Mouse (Mus musculus) neural tube, embryonic 12.5 days (tissue): ENCODE data around the gene Olfr744. TPM values are rescaled to one million over a fixed set of nuclear protein-coding genes. Genes with fewer than 3 reads are reported as not detected.
"Not testable (repeated sequence)": the region's sequence is repeated elsewhere in the genome, so short reads cannot be mapped to it uniquely, and the experiment has no call there.

Experiments used
- ATAC-seq: fragments of 200-750 bp; cut with Nextera tagmentation; 2 replicates; pipeline ENCODE4 v1.8.0; 2017; ENCODE audit warnings: low read depth, mild to moderate bottlenecking, moderate TSS enrichment, moderate library complexity; ENCODE audit not compliant: low FRiP score
- H3K27ac ChIP-seq: fragments of 300-500 bp; sonication (generic); 2 replicates; pipeline ENCODE4 v1.5.1; 2016
- H3K27me3 ChIP-seq: fragments of 300-500 bp; sonication (generic); replicated peaks from 2 replicates; pipeline ENCODE4 v1.6.1; 2016; ENCODE audit warnings: mild to moderate bottlenecking
- H3K36me3 ChIP-seq: fragments of 300-500 bp; sonication (generic); 2 replicates; pipeline ENCODE4 v1.6.1; 2016; ENCODE audit warnings: mild to moderate bottlenecking
- H3K4me1 ChIP-seq: fragments of 300-500 bp; sonication (generic); 2 replicates; pipeline ENCODE4 v1.6.1; 2016
- H3K4me2 ChIP-seq: fragments of 300-500 bp; sonication (generic); replicated peaks from 2 replicates; pipeline ENCODE4 v1.6.1; 2016; ENCODE audit warnings: mild to moderate bottlenecking
- H3K4me3 ChIP-seq: fragments of 300-500 bp; sonication (generic); 2 replicates; pipeline ENCODE4 v1.5.1; 2016
- H3K9ac ChIP-seq: fragments of 300-500 bp; sonication (generic); 2 replicates; pipeline ENCODE4 v1.6.1; 2016; ENCODE audit warnings: mild to moderate bottlenecking
- H3K9me3 ChIP-seq: fragments of 300-500 bp; sonication (generic); 2 replicates; pipeline ENCODE4 v1.6.1; 2016; ENCODE audit warnings: mild to moderate bottlenecking
- WGBS: fragments of 180-500 bp; shearing (Covaris S2); methylation state at CpG from one replicate; pipeline ENCODE4 v1.1.7; 2016; 5-methylcytosine and 5-hydroxymethylcytosine counted together
- polyA plus RNA-seq: library from polyadenylated mRNA; unstranded; fragments of >200 nt; fragmentation: Nextera tagmentation; extraction: Ambion mirVana; gene quantifications from 2 replicates; pipeline ENCODE4 v1.2.1, GENCODE M21; 2016

Olfr744 gene
- not detected in 2 replicates for polyA plus RNA-seq

- H3K9me3 ChIP-seq: 0 out of 2 replicates have a peak, but pooled peaks cover 4% of the 10 kb centered on the region
- WGBS: 91% methylated on average over 2 of the region's 2 CpGs
- H3K4me3 ChIP-seq: no peak within 1 kb of the TSS
- no peaks in the 10 kb centered on the region for H3K27me3 ChIP-seq
- ATAC-seq: no peak
- no peak within 1 kb of the TSS for H3K27ac ChIP-seq
- H3K4me1 ChIP-seq: no peaks in the 10 kb centered on the region
- no peak within 1 kb of the TSS for H3K9ac ChIP-seq
- H3K4me2 ChIP-seq: no peak within 1 kb of the TSS
- H3K36me3 ChIP-seq: no peaks in the 10 kb centered on the region
These were observed at the start of gene Olfr744 for GRCm38 (mm10) chr14:50614579-50614978. TSS of gene Olfr744 (plus strand) at chr14:50614879.

GRCm38 (mm10) chr14:50573056-50573455, 41.6 kb upstream of the Olfr744 start:
- H3K4me2 ChIP-seq, H3K4me3 ChIP-seq, H3K27ac ChIP-seq, H3K4me1 ChIP-seq, H3K9ac ChIP-seq, H3K9me3 ChIP-seq, H3K27me3 ChIP-seq, ATAC-seq, H3K36me3 ChIP-seq: not testable (repeated sequence)
- 79% methylated on average over 1 of the region's 1 CpGs for WGBS

- H3K27me3 ChIP-seq: no peaks in the 10 kb centered on the region
- no peak for ATAC-seq
- 95% methylated on average over 2 of the region's 2 CpGs for WGBS
These were observed 24.4 kb downstream of the Olfr744 start, which contains the start of gene Olfr745 for GRCm38 (mm10) chr14:50639088-50639487. TSS of gene Olfr745 (plus strand) at chr14:50639388.

GRCm38 (mm10) chr14:50646783-50647182, 32.1 kb downstream of the Olfr744 start, which contains the start of gene Olfr746:
TSS of gene Olfr746 (plus strand) at chr14:50647083.
- no peak within 1 kb of the TSS for H3K27ac ChIP-seq
- no peaks in the 10 kb centered on the region for H3K4me1 ChIP-seq
- no peaks in the 10 kb centered on the region for H3K9me3 ChIP-seq
- H3K27me3 ChIP-seq: no peaks in the 10 kb centered on the region
- H3K9ac ChIP-seq: no peak within 1 kb of the TSS
- H3K36me3 ChIP-seq: no peaks in the 10 kb centered on the region
- ATAC-seq: no peak
- H3K4me2 ChIP-seq: no peak within 1 kb of the TSS
- no peak within 1 kb of the TSS for H3K4me3 ChIP-seq

More at GRCm38 (mm10) chr14:50639088-50639487, 24.4 kb downstream of the Olfr744 start, which contains the start of gene Olfr745:
- Histone ChIP-seq H3K27ac (no peak within 1 kb of the TSS), H3K9me3 (no peaks in the 10 kb centered on the region), H3K4me1 (no peaks in the 10 kb centered on the region), H3K9ac (no peak within 1 kb of the TSS), H3K4me2 (no peak within 1 kb of the TSS), H3K36me3 (no peaks in the 10 kb centered on the region), H3K4me3 (no peak within 1 kb of the TSS)

Other genes starting within 250 kb of the Olfr744 start
- not detected in 2 replicates for gene Olfr736, start 233.7 kb upstream of the Olfr744 start, polyA plus RNA-seq
- gene Olfr738, start 207.3 kb upstream of the Olfr744 start, polyA plus RNA-seq: not detected in 2 replicates
- not detected in 2 replicates for gene Olfr739, start 196.3 kb upstream of the Olfr744 start, polyA plus RNA-seq
- not detected in 2 replicates for gene Olfr740, start 169.3 kb upstream of the Olfr744 start, polyA plus RNA-seq
- gene Olfr741, start 142.1 kb upstream of the Olfr744 start, polyA plus RNA-seq: not detected in 2 replicates
- gene Olfr742, start 111.3 kb upstream of the Olfr744 start, polyA plus RNA-seq: not detected in 2 replicates
- not detected in 2 replicates for gene Olfr743, start 93.0 kb upstream of the Olfr744 start, polyA plus RNA-seq
- not detected in 2 replicates for gene Olfr745, start 24.5 kb downstream of the Olfr744 start, polyA plus RNA-seq
- gene Olfr746, start 32.2 kb downstream of the Olfr744 start, polyA plus RNA-seq: not detected in 2 replicates
- gene Olfr747, start 78.3 kb downstream of the Olfr744 start, polyA plus RNA-seq: not detected in 2 replicates
- gene Olfr748, start 92.5 kb downstream of the Olfr744 start, polyA plus RNA-seq: not detected in 2 replicates
- gene Olfr749, start 130.2 kb downstream of the Olfr744 start, polyA plus RNA-seq: not detected in 2 replicates
- gene Ttc5, start 170.6 kb downstream of the Olfr744 start, polyA plus RNA-seq: 102 and 110 TPM in 2 replicates
- gene Ccnb1ip1, start 192.9 kb downstream of the Olfr744 start, polyA plus RNA-seq: not detected in 2 replicates
- 51.3 and 58.6 TPM in 2 replicates for gene Parp2, start 193.0 kb downstream of the Olfr744 start, polyA plus RNA-seq